Mouse (Mus musculus) liver, postnatal 0 days (tissue): ENCODE measurements at regions not wholly inside any gene's neighbourhood (a gene's known extent, or its start where the extent isn't known, plus 50 kb on each side); places are given as distances from the start of the nearest gene placed in this dataset.

Experiments used
- ATAC-seq: fragments of 200-750 bp; cut with Nextera tagmentation; 2 replicates; pipeline ENCODE4 v1.8.0; 2017; ENCODE audit warnings: mild to moderate bottlenecking, moderate library complexity
- DNase-seq: peaks from one replicate; pipeline ENCODE4 v3.0.0-alpha.2; 2016
- H3K27ac ChIP-seq: fragments of 300-500 bp; sonication (generic); 2 replicates; pipeline ENCODE4 v1.5.1; 2014; ENCODE audit warnings: antibody characterized with exemption, moderate library complexity, mild to moderate bottlenecking, low read depth
- H3K27me3 ChIP-seq: fragments of 300-500 bp; sonication (generic); 2 replicates; pipeline ENCODE4 v1.6.1; 2014; ENCODE audit warnings: low read length, control low read depth, mixed read lengths; ENCODE audit not compliant: insufficient read depth
- H3K36me3 ChIP-seq: fragments of 300-500 bp; sonication (generic); replicated peaks from 2 replicates; pipeline ENCODE4 v1.6.1; 2014; ENCODE audit warnings: mild to moderate bottlenecking, control low read depth, low read length, moderate library complexity, mixed read lengths; ENCODE audit not compliant: insufficient read depth
- H3K4me1 ChIP-seq: fragments of 300-500 bp; sonication (generic); 2 replicates; pipeline ENCODE4 v1.6.1; 2014; ENCODE audit warnings: antibody characterized with exemption, mild to moderate bottlenecking, control low read depth; ENCODE audit not compliant: insufficient read depth
- H3K4me2 ChIP-seq: fragments of 300-500 bp; sonication (generic); 2 replicates; pipeline ENCODE4 v1.6.1; 2014; ENCODE audit warnings: low read depth, mild to moderate bottlenecking, low read length, moderate library complexity, mixed read lengths
- H3K4me3 ChIP-seq: fragments of 300-500 bp; sonication (generic); 2 replicates; pipeline ENCODE4 v1.5.1; 2014; ENCODE audit warnings: low read depth, low read length
- H3K9ac ChIP-seq: fragments of 300-500 bp; sonication (generic); replicated peaks from 2 replicates; pipeline ENCODE4 v1.6.1; 2014; ENCODE audit warnings: mild to moderate bottlenecking, moderate library complexity
- H3K9me3 ChIP-seq: fragments of 300-500 bp; sonication (generic); 2 replicates; pipeline ENCODE4 v1.6.1; 2016; ENCODE audit warnings: mild to moderate bottlenecking, control low read depth, low read length, mixed read lengths
- CTCF ChIP-seq: sonication (generic); IDR thresholded peaks from 2 replicates; pipeline ENCODE4 v1.5.1; 2016; ENCODE audit warnings: antibody characterized with exemption, low read depth
- EP300 ChIP-seq: IDR thresholded peaks from 2 replicates; pipeline ENCODE4 v1.6.1; 2016; ENCODE audit warnings: antibody characterized with exemption, low read depth, mild to moderate bottlenecking
- WGBS: fragments of 180-500 bp; shearing (Covaris S2); extraction: QIAGEN DNeasy Blood & Tissue Kit; methylation state at CpG from one replicate; pipeline ENCODE4 v1.1.7; 2014; ENCODE audit not compliant: insufficient replicate concordance; 5-methylcytosine and 5-hydroxymethylcytosine counted together

- TF ChIP-seq EP300 (no peak), CTCF (no peak)
- Histone ChIP-seq H3K4me3 (no peak overlapping the region), H3K36me3 (no peaks in the 10 kb centered on the region), H3K27me3 (no peaks in the 10 kb centered on the region), H3K4me1 (no peaks in the 10 kb centered on the region), H3K9me3 (no peaks in the 10 kb centered on the region), H3K27ac (no peak overlapping the region), H3K9ac (no peak overlapping the region), H3K4me2 (no peak overlapping the region)
- DNase-seq, result no peak
- WGBS, result 43% methylated on average over 5 of the region's 5 CpGs
- no peak for ATAC-seq
Measured at GRCm38 (mm10) chr7:136674159-136674558, 220.3 kb upstream of the Mgmt start.

- H3K27me3 ChIP-seq, result no peaks in the 10 kb centered on the region
- H3K27ac ChIP-seq, result no peak overlapping the region
- H3K4me3 ChIP-seq, result no peak overlapping the region
- TF ChIP-seq EP300 (no peak), CTCF (no peak)
- no peak for ATAC-seq
- DNase-seq, result no peak
- H3K36me3 ChIP-seq, result no peaks in the 10 kb centered on the region
- no peak overlapping the region for H3K4me2 ChIP-seq
- H3K9me3 ChIP-seq, result no peaks in the 10 kb centered on the region
- H3K9ac ChIP-seq, result no peak overlapping the region
- no peaks in the 10 kb centered on the region for H3K4me1 ChIP-seq
- 50% methylated on average over 5 of the region's 5 CpGs for WGBS
Measured at GRCm38 (mm10) chr7:136675041-136675440, 219.4 kb upstream of the Mgmt start.

GRCm38 (mm10) chr7:136676104-136676503 is 218.3 kb upstream of the Mgmt start:
- no peak overlapping the region for H3K4me3 ChIP-seq
- H3K36me3 ChIP-seq, result no peaks in the 10 kb centered on the region
- H3K4me1 ChIP-seq, result no peaks in the 10 kb centered on the region
- WGBS, result 48% methylated on average over 6 of the region's 6 CpGs
- no peak overlapping the region for H3K9ac ChIP-seq
- H3K27ac ChIP-seq, result no peak overlapping the region
- TF ChIP-seq EP300, result no peak
- no peak for TF ChIP-seq CTCF
- H3K4me2 ChIP-seq, result no peak overlapping the region
- DNase-seq (no peak), ATAC-seq (no peak)
- no peaks in the 10 kb centered on the region for H3K9me3 ChIP-seq
- no peaks in the 10 kb centered on the region for H3K27me3 ChIP-seq

- H3K9me3 ChIP-seq, result no peaks in the 10 kb centered on the region
- no peak for DNase-seq
- 82% methylated on average over 17 of the region's 17 CpGs for WGBS
Measured at GRCm38 (mm10) chr7:136676987-136677545, 217.3 kb upstream of the Mgmt start.

GRCm38 (mm10) chr7:136689579-136689978 is 204.8 kb upstream of the Mgmt start:
- DNase-seq, result no peak
- ATAC-seq, result no peak
- TF ChIP-seq CTCF (no peak), EP300 (no peak)

More at GRCm38 (mm10) chr7:136676987-136677545, 217.3 kb upstream of the Mgmt start:
- TF ChIP-seq CTCF (no peak), EP300 (no peak)
- H3K9ac ChIP-seq, result no peak overlapping the region
- no peaks in the 10 kb centered on the region for H3K36me3 ChIP-seq
- no peak overlapping the region for H3K4me3 ChIP-seq
- no peak for ATAC-seq
- H3K4me1 ChIP-seq, result no peaks in the 10 kb centered on the region
- no peaks in the 10 kb centered on the region for H3K27me3 ChIP-seq
- H3K27ac ChIP-seq, result no peak overlapping the region
- H3K4me2 ChIP-seq, result no peak overlapping the region

GRCm38 (mm10) chr7:136706246-136706645 is 188.2 kb upstream of the Mgmt start:
- H3K27me3 ChIP-seq, result no peaks in the 10 kb centered on the region
- H3K4me1 ChIP-seq, result no peaks in the 10 kb centered on the region
- DNase-seq (no peak), ATAC-seq (no peak)
- no peak for TF ChIP-seq CTCF
- no peak overlapping the region for H3K4me2 ChIP-seq
- no peaks in the 10 kb centered on the region for H3K9me3 ChIP-seq
- H3K9ac ChIP-seq, result no peak overlapping the region
- no peak overlapping the region for H3K4me3 ChIP-seq
- H3K27ac ChIP-seq, result no peak overlapping the region
- WGBS, result 83% methylated on average over 1 of the region's 1 CpGs
- no peaks in the 10 kb centered on the region for H3K36me3 ChIP-seq

More at GRCm38 (mm10) chr7:136689579-136689978, 204.8 kb upstream of the Mgmt start:
- WGBS, result 21% methylated on average over 6 of the region's 6 CpGs
- H3K4me2 ChIP-seq, result no peak overlapping the region
- H3K4me3 ChIP-seq, result no peak overlapping the region
- H3K4me1 ChIP-seq, result no peaks in the 10 kb centered on the region
- no peaks in the 10 kb centered on the region for H3K36me3 ChIP-seq
- H3K27ac ChIP-seq, result no peak overlapping the region
- H3K9ac ChIP-seq, result no peak overlapping the region
- 0 out of 2 replicates have a peak, but pooled peaks cover 7% of the 10 kb centered on the region for H3K27me3 ChIP-seq
- H3K9me3 ChIP-seq, result no peaks in the 10 kb centered on the region
